Mouse (Mus musculus) stomach, postnatal 0 days (tissue): ENCODE data around the gene Olfr68. TPM values are rescaled to one million over a fixed set of nuclear protein-coding genes. Genes with fewer than 3 reads are reported as not detected.
"Not testable (repeated sequence)": the region's sequence is repeated elsewhere in the genome, so short reads cannot be mapped to it uniquely, and the experiment has no call there.

Experiments
- ATAC-seq: fragments of 200-750 bp; cut with Nextera tagmentation; 2 replicates; pipeline ENCODE4 v1.8.0; 2017; ENCODE audit not compliant: low FRiP score, low TSS enrichment
- DNase-seq: peaks from one replicate; pipeline ENCODE4 v3.0.0-alpha.2; 2016; ENCODE audit warnings: low spot score
- H3K27ac ChIP-seq: fragments of 300-500 bp; sonication (generic); replicated peaks from 2 replicates; pipeline ENCODE4 v1.5.1; 2014; ENCODE audit warnings: mild to moderate bottlenecking, control low read depth
- H3K27me3 ChIP-seq: fragments of 300-500 bp; sonication (generic); 2 replicates; pipeline ENCODE4 v1.6.1; 2014; ENCODE audit warnings: low read length; ENCODE audit not compliant: control insufficient read depth, insufficient read depth
- H3K36me3 ChIP-seq: fragments of 300-500 bp; sonication (generic); 2 replicates; pipeline ENCODE4 v1.6.1; 2014; ENCODE audit warnings: low read length, mixed read lengths; ENCODE audit not compliant: control insufficient read depth, insufficient read depth
- H3K4me1 ChIP-seq: fragments of 300-500 bp; sonication (generic); replicated peaks from 2 replicates; pipeline ENCODE4 v1.6.1; 2014; ENCODE audit warnings: antibody characterized with exemption; ENCODE audit not compliant: control insufficient read depth, insufficient read depth
- H3K4me2 ChIP-seq: fragments of 300-500 bp; sonication (generic); replicated peaks from 2 replicates; pipeline ENCODE4 v1.6.1; 2014; ENCODE audit warnings: low read depth, mild to moderate bottlenecking, control low read depth, moderate library complexity
- H3K4me3 ChIP-seq: fragments of 300-500 bp; sonication (generic); 2 replicates; pipeline ENCODE4 v1.5.1; 2014; ENCODE audit warnings: low read depth, low read length, control low read depth
- H3K9ac ChIP-seq: fragments of 300-500 bp; sonication (generic); 2 replicates; pipeline ENCODE4 v1.6.1; 2014; ENCODE audit warnings: mild to moderate bottlenecking, low read length, control low read depth, mixed read lengths
- H3K9me3 ChIP-seq: fragments of 300-500 bp; sonication (generic); 2 replicates; pipeline ENCODE4 v1.6.1; 2016; ENCODE audit warnings: low read length; ENCODE audit not compliant: control insufficient read depth
- CTCF ChIP-seq: IDR thresholded peaks from 2 replicates; pipeline ENCODE4 v1.5.1; 2016; ENCODE audit warnings: antibody characterized with exemption, low read depth, mild to moderate bottlenecking, moderate library complexity
- EP300 ChIP-seq: optimal IDR thresholded peaks from 2 replicates; pipeline ENCODE3; 2016; ENCODE audit warnings: antibody characterized with exemption
- WGBS: fragments of 180-500 bp; shearing (Covaris S2); extraction: QIAGEN DNeasy Blood & Tissue Kit; methylation state at CpG from one replicate; pipeline ENCODE4 v1.1.7; 2014; 5-methylcytosine and 5-hydroxymethylcytosine counted together
- polyA plus RNA-seq: library from polyadenylated mRNA; unstranded; fragments of >200 nt; fragmentation: Nextera tagmentation; extraction: Ambion mirVana; gene quantifications from 2 replicates; pipeline ENCODE4 v1.2.1, GENCODE M21; 2015

Gene Olfr68
- polyA plus RNA-seq, result 0.02 TPM in 1 of 2 replicates, not detected in the other

DNA sequence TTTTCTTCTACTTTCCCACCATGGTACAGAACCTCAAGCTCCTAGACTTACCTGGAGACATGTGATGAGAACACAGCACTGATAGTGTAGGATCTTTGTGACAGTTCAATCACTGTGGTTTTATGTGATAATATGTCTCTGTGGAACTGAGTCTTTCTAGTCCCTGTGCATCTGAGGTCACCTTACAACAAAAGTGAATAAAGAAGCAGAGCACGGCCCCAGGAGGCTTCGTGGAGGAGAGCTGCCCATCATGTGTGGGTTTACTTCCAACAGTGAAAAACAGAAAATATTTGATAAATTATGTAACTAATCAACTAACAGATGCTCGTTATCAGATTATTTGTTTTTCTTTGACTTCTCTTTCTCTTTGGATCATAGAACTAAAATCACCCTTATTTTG, at the start of gene Olfr68:
Gene Olfr68 (minus strand): TSS at position 101 of the 400 bp plus-strand sequence.
- H3K36me3 ChIP-seq, result no peaks in the 10 kb centered on the region
- H3K9me3 ChIP-seq, result no peaks in the 10 kb centered on the region
- H3K27ac ChIP-seq, result no peak within 1 kb of the TSS
- DNase-seq, result no peak
- no peak within 1 kb of the TSS for H3K9ac ChIP-seq
- no peaks in the 10 kb centered on the region for H3K27me3 ChIP-seq
- no peak for ATAC-seq
- H3K4me1 ChIP-seq, result no peaks in the 10 kb centered on the region
- no peak within 1 kb of the TSS for H3K4me3 ChIP-seq
- no peak for TF ChIP-seq EP300
- no peak for TF ChIP-seq CTCF
- no peak within 1 kb of the TSS for H3K4me2 ChIP-seq
- WGBS, result 68% methylated on average over 3 of the region's 3 CpGs

DNA sequence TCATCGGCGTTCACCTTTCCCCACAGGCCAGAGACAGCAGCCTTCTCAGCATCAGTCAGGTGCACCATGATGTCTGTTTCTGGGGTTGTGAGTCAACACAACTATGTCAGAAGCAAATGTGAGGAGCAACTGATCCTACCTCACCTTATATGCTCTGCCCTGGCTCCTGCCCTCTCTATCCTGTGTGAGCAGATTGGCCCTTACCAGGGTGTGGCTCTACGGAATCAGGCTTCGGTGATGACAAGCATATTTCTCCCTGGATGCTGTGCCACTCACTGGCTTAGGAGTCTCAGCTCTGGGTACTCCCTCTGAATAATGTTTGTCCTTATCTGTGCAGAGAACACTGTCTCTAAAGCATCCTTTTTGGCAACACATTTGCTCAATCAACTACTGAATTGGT, 48.3 kb upstream of the Olfr68 start, which contains the start of gene Hbb-bs:
Gene Hbb-bs (minus strand): TSS at position 289 of the 400 bp plus-strand sequence.
- ATAC-seq (peak; percentile 45; the same call in 1 of the 2 replicates), DNase-seq (no peak)
- H3K4me3 ChIP-seq, result no peak within 1 kb of the TSS
- no peak within 1 kb of the TSS for H3K27ac ChIP-seq
- H3K9me3 ChIP-seq, result no peaks in the 10 kb centered on the region
- H3K36me3 ChIP-seq, result no peaks in the 10 kb centered on the region
- 86% methylated on average over 4 of the region's 4 CpGs for WGBS
- H3K4me1 ChIP-seq, result no peaks in the 10 kb centered on the region
- TF ChIP-seq CTCF, result no peak
- no peak for TF ChIP-seq EP300
- H3K4me2 ChIP-seq, result no peak within 1 kb of the TSS
- no peaks in the 10 kb centered on the region for H3K27me3 ChIP-seq
- no peak within 1 kb of the TSS for H3K9ac ChIP-seq

DNA sequence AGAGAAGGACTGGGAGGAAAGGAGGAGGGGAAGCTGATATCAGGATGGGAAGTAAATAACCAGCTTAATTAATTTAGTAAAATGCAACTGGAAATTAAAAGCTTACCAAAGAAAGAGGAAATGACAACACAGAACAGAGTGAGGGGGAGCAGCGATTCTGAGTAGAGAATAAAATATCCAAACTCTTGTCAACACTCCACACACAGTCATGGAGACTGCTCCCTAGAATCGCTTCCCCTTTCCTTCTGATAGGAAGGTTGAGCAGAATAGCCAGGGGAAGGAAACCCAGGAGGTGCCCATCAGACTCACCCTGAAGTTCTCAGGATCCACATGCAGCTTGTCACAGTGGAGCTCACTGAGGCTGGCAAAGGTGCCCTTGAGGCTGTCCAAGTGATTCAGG, 47.6 kb upstream of the Olfr68 start:
- not testable (repeated sequence) for H3K4me3 ChIP-seq, H3K36me3 ChIP-seq, H3K9ac ChIP-seq, H3K27me3 ChIP-seq, H3K9me3 ChIP-seq, H3K4me1 ChIP-seq, DNase-seq, H3K27ac ChIP-seq, H3K4me2 ChIP-seq, ATAC-seq
- no CpG with 5 or more reads among the region's 2 CpGs for WGBS

DNA sequence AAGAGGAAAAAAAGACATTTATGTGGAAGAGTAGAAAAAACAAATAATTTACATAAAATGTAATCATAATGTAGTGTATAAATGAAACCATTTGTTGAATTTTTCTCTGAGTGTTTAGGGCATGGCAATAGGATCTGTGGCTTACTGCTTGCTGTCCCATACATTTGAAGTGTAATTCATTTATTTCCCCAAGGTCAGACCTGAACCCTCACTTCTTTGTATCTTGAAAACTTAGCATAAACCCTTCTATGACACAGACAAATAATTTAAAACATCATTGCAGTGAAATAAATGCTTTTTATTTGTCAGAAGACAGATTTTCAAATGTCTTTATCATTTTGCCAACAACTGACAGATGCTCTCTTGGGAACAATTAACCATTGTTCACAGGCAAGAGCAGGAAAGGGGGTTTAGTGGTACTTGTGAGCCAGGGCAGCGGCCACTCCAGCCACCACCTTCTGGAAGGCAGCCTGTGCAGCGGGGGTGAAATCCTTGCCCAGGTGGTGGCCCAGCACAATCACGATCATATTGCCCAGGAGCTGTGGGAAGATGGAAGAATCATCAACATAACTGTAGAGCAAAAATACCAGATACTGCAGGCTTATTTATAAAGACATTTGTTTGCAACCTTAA, 46.9 kb upstream of the Olfr68 start:
- Histone ChIP-seq H3K9ac (no peak overlapping the region), H3K27ac (no peak overlapping the region), H3K4me1 (no peaks in the 10 kb centered on the region), H3K27me3 (no peaks in the 10 kb centered on the region), H3K4me2 (no peak overlapping the region), H3K9me3 (no peaks in the 10 kb centered on the region), H3K4me3 (no peak overlapping the region), H3K36me3 (no peaks in the 10 kb centered on the region)
- TF ChIP-seq CTCF (no peak), EP300 (no peak)
- WGBS, result 59% methylated on average over 3 of the region's 3 CpGs
- ATAC-seq, result no peak
- DNase-seq, result no peak

DNA sequence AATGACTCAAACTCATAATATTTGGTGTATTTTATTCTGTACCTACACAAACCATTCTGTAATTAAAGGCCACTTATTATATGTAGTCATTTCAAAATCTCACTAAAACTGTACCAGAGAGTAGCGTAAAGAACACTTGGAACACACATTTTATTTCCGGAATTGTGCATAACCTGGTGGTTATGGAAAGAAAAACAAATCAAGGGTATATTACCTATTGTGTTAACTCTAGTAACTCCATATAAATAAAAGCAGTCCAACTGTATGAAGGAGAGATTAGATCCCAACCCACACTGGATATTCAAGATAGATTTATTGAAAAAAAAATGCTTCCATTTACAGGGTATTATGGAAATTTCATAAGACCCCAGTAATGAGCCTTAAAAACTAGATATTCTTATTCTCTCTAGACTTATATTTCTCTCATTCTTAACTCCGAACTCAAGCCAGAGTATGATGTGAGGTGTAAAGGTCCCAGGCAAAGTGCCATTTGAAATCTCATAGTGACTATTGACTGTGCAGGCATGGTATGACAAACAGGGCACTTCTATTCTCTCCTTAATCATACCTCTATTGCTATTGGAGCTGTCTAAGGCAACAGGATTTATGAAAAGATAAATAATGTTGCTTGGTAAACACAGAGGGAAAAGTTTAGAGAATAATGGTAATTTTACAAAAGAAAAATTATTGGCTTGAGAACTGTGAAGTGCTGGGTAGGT, 46.2 kb upstream of the Olfr68 start:
- no peak overlapping the region for H3K4me3 ChIP-seq
- H3K27ac ChIP-seq, result no peak overlapping the region
- no peaks in the 10 kb centered on the region for H3K9me3 ChIP-seq
- H3K36me3 ChIP-seq, result no peaks in the 10 kb centered on the region
- H3K9ac ChIP-seq, result no peak overlapping the region
- ATAC-seq (no peak), DNase-seq (no peak)
- no peaks in the 10 kb centered on the region for H3K27me3 ChIP-seq
- H3K4me2 ChIP-seq, result no peak overlapping the region
- H3K4me1 ChIP-seq, result no peaks in the 10 kb centered on the region
- 89% methylated on average over 3 of the region's 3 CpGs for WGBS
- TF ChIP-seq CTCF, result no peak
- no peak for TF ChIP-seq EP300

DNA sequence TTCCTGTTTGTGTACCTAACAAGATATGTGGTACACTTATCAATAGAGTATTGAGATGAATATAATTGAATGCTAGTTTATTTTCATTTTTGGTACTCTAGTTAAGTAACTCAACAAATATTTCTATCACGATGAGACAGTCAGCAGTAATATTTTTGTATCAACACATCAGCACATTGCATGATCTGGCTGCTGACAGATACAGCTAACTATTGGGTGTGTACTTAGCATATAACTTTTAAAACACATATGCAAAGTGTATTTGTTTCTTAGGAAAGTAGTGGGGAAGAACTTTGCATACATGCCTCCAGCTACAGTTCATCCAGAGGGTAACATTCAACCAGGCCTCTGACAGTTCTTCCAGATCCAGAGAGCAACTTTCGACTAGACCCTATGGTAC, 45.1 kb upstream of the Olfr68 start:
- H3K4me2 ChIP-seq, result no peak overlapping the region
- TF ChIP-seq EP300, result no peak
- no peak for TF ChIP-seq CTCF
- no peak overlapping the region for H3K9ac ChIP-seq
- WGBS, result 76% methylated on average over 2 of the region's 2 CpGs
- H3K36me3 ChIP-seq, result no peaks in the 10 kb centered on the region
- ATAC-seq, result no peak
- no peaks in the 10 kb centered on the region for H3K4me1 ChIP-seq
- no peak overlapping the region for H3K27ac ChIP-seq
- H3K4me3 ChIP-seq, result no peak overlapping the region
- H3K9me3 ChIP-seq, result no peaks in the 10 kb centered on the region
- no peaks in the 10 kb centered on the region for H3K27me3 ChIP-seq
- DNase-seq, result no peak

DNA sequence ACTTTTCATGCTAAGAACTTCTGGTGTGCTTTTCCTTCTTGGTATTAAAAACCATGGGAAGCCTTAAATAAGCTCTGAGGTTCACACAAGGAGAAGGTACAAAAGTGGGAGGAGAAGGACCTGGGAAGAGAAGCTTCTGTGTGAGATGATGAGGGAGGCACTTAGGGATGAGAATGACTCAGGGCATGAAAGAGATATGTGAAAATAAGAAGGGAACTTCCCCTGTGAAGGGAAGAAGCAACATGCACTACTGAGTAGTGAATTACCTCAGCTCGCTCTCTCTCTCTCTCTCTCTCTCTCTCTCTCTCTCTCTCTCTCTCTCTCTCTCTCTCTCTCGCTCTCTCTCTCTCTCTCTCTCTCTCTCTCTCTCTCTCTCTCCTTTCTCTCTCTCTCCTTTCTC, 35.6 kb upstream of the Olfr68 start:
- not testable (repeated sequence) for H3K9me3 ChIP-seq, H3K27ac ChIP-seq, H3K36me3 ChIP-seq, H3K9ac ChIP-seq, ATAC-seq, H3K4me2 ChIP-seq, DNase-seq, H3K4me1 ChIP-seq, H3K4me3 ChIP-seq, H3K27me3 ChIP-seq
- WGBS, result 71% methylated on average over 1 of the region's 2 CpGs
